In genomic region chr6:134820411-134820810, GRCm38 (mm10) we compare ENCODE assay signal across 20 mouse cellular contexts. TPM values are rescaled to one million over a fixed set of nuclear protein-coding genes. Genes with fewer than 3 reads are reported as not detected.
DNase-seq lines count a peak whose midpoint lies in the region; ATAC-seq and TF ChIP-seq lines count a peak whose summit lies in the region.
"Had no signal": no experiment of that assay in that cellular context is flagged by ENCODE, and none has a peak within 500 bp of the region (broad histone marks: within the 10 kb centered on the region; RNA-seq: fewer than 3 reads in every experiment).

No protein-coding gene starts in this region.

- ATAC-seq in lung, embryonic 16.5 days (ENCODE audit: low read depth): peak; percentile 34; the same call in 1 of the 2 replicates
- ATAC-seq: forebrain, embryonic 16.5 days; hindbrain, postnatal 0 days had no signal

- no peak overlapping the region for H3K27ac ChIP-seq in lung, embryonic 16.5 days (ENCODE audit: low read length)
- H3K27ac ChIP-seq: embryonic facial prominence, embryonic 12.5 days; forebrain, embryonic 12.5 days; hindbrain, embryonic 13.5 days; hindbrain, postnatal 0 days had no signal

- H3K4me2 ChIP-seq in lung, embryonic 16.5 days (ENCODE audit: low read depth, low read length): no peak overlapping the region
- no peak overlapping the region for H3K4me2 ChIP-seq in myocyte (ENCODE audit: low read depth)
- H3K4me2 ChIP-seq: embryonic facial prominence, embryonic 12.5 days; forebrain, embryonic 12.5 days; heart, embryonic 12.5 days; hindbrain, embryonic 13.5 days had no signal

- 27% methylated on average over 6 of the region's 6 CpGs for WGBS in lung, embryonic 16.5 days
- WGBS in lung, adult 2 months: 43% methylated on average over 6 of the region's 6 CpGs

- no peak for TF ChIP-seq POLR2A in lung, adult 2 months (IDR thresholded peaks at IDR 0.05; ENCODE audit: borderline replicate concordance, extremely low read depth, low read depth, low read length)
- TF ChIP-seq POLR2A in myocyte (IDR thresholded peaks at IDR 0.05; ENCODE audit: insufficient read length, low read depth): no peak

- H3K79me2 ChIP-seq in myocyte (ENCODE audit: control insufficient read depth, insufficient read depth): no peaks in the 10 kb centered on the region

- no peak overlapping the region for H3K4me3 ChIP-seq in lung, embryonic 16.5 days (ENCODE audit: low read length)
- no peak overlapping the region for H3K4me3 ChIP-seq in lung, adult 2 months (replicated peaks; ENCODE audit: extremely low read depth, low read depth, low read length)
- no peak overlapping the region for H3K4me3 ChIP-seq in myocyte
- H3K4me3 ChIP-seq: embryonic facial prominence, embryonic 12.5 days; forebrain, embryonic 12.5 days; heart, embryonic 12.5 days; hindbrain, embryonic 13.5 days had no signal

- no peaks in the 10 kb centered on the region for H3K36me3 ChIP-seq in lung, embryonic 16.5 days (ENCODE audit: control insufficient read depth, insufficient read depth, low read length)
- H3K36me3 ChIP-seq in myocyte (ENCODE audit: control insufficient read depth, insufficient read depth): no peaks in the 10 kb centered on the region
- H3K36me3 ChIP-seq: embryonic facial prominence, embryonic 12.5 days; forebrain, embryonic 12.5 days; heart, embryonic 12.5 days; hindbrain, embryonic 13.5 days had no signal

- intact Hi-C loops in heart, postnatal 36 days (cut with DNase I): no loop called here

- no peaks in the 10 kb centered on the region for H3K27me3 ChIP-seq in lung, embryonic 16.5 days (ENCODE audit: control insufficient read depth, insufficient read depth, low read depth, low read length)
- no peaks in the 10 kb centered on the region for H3K27me3 ChIP-seq in myocyte (ENCODE audit: control insufficient read depth, insufficient read depth, insufficient read length)
- H3K27me3 ChIP-seq: embryonic facial prominence, embryonic 12.5 days; heart, embryonic 12.5 days; hindbrain, embryonic 13.5 days had no signal

- no peaks in the 10 kb centered on the region for H3K4me1 ChIP-seq in lung, embryonic 16.5 days (replicated peaks; ENCODE audit: control insufficient read depth, insufficient read depth, low read length)
- H3K4me1 ChIP-seq in lung, adult 2 months (ENCODE audit: control insufficient read depth, insufficient read depth, low read length): no peaks in the 10 kb centered on the region
- H3K4me1 ChIP-seq: embryonic facial prominence, embryonic 12.5 days; forebrain, embryonic 12.5 days; hindbrain, embryonic 13.5 days had no signal

- no peak overlapping the region for H3ac ChIP-seq in myocyte (ENCODE audit: control insufficient read depth, insufficient read length)

- peak; percentile 84 for DNase-seq in heart, adult 11 months
- no peak for DNase-seq in heart, postnatal 36 days
- DNase-seq in lung, adult 2 months: no peak
- DNase-seq in NIH3T3 (ENCODE audit: low read depth): peak; percentile 43
- DNase-seq in thymus, postnatal 4 days: no peak
- no peak for DNase-seq in right cerebral cortex, postnatal 25 days
- DNase-seq: adrenal gland, adult 8-10 months; adrenal gland, postnatal 36 days; cerebellum, adult 8-10 months; cerebellum, postnatal 14 days; embryo, embryonic 11 days; gastrocnemius, postnatal 14 days had no signal

- H3K9me3 ChIP-seq in lung, embryonic 16.5 days (ENCODE audit: control insufficient read depth, low read length): no peaks in the 10 kb centered on the region
- H3K9me3 ChIP-seq: embryonic facial prominence, embryonic 12.5 days; forebrain, embryonic 12.5 days; heart, embryonic 12.5 days; hindbrain, embryonic 13.5 days had no signal

- no peak overlapping the region for H3K9ac ChIP-seq in lung, embryonic 16.5 days (ENCODE audit: low read length)
- H3K9ac ChIP-seq: embryonic facial prominence, embryonic 12.5 days; forebrain, embryonic 12.5 days; heart, embryonic 12.5 days; hindbrain, embryonic 13.5 days had no signal

- TF ChIP-seq CTCF in lung, adult 2 months (IDR thresholded peaks at IDR 0.05; ENCODE audit: insufficient read depth, low read length): no peak

TF ChIP-seq in myocyte, 11 proteins besides CTCF, POLR2A, EP300 and RAD21:
- TF ChIP-seq SRF (IDR thresholded peaks at IDR 0.05; ENCODE audit: control insufficient read depth, insufficient read length, low read depth): peak; percentile 37
- no peak for TF ChIP-seq REST (IDR thresholded peaks at IDR 0.05; ENCODE audit: insufficient read depth, insufficient read length)
- peak in 2 of 3 experiments; percentile 28 to 75 for TF ChIP-seq MYOD1 (IDR thresholded peaks at IDR 0.05; ENCODE audit: control insufficient read depth in 1 of 3, insufficient read length in 2 of 3, low read depth in 2 of 3)
- no peak for TF ChIP-seq POLR2AphosphoS2 (IDR thresholded peaks at IDR 0.05; ENCODE audit: insufficient read length, low read depth)
- TF ChIP-seq TCF12 (IDR thresholded peaks at IDR 0.05; ENCODE audit: insufficient read depth, poor library complexity, severe bottlenecking): peak; percentile 13
- no peak for TF ChIP-seq E2F4 (IDR thresholded peaks at IDR 0.05; ENCODE audit: insufficient read depth)
- TF ChIP-seq CEBPB (IDR thresholded peaks at IDR 0.05; ENCODE audit: insufficient read depth, poor library complexity, severe bottlenecking): no peak
- TF ChIP-seq MAX (IDR thresholded peaks at IDR 0.05; ENCODE audit: low read depth): no peak
- TF ChIP-seq MYOG (IDR thresholded peaks at IDR 0.05; ENCODE audit: control insufficient read depth in 1 of 3, insufficient read depth in 1 of 3, insufficient read length in 2 of 3, low read depth in 2 of 3): peak in 2 of 3 experiments; percentile 61 to 86
TF ChIP-seq in myocyte: peak in this region for 4.

RNA-seq across cellular contexts. Expression of gene Crebl2, which starts 9.5 kb away (rescaled TPM):
- 10 to 100 TPM; 13.0 to 14.1 TPM for total RNA-seq in heart, postnatal 36 days (2021)
- polyA plus RNA-seq in lung, embryonic 16.5 days (2015; fragmentation: Nextera tagmentation; extraction: Ambion mirVana): 3.0 and 3.5 TPM in 2 replicates
- 15.9 and 25.1 TPM in 2 replicates for polyA plus RNA-seq in lung, adult 2 months (2012; rRNA removed)
- polyA plus RNA-seq in myocyte (2012; fragmentation: generic; extraction: Trizol): 1.5 TPM

RNA-seq across cellular contexts. Expression of gene Dusp16, which starts 28.0 kb away (rescaled TPM):
- total RNA-seq in heart, postnatal 36 days (2021): 10 to 100 TPM; 22.2 to 25.6 TPM
- 9.7 and 10.9 TPM in 2 replicates for polyA plus RNA-seq in lung, embryonic 16.5 days (2015; fragmentation: Nextera tagmentation; extraction: Ambion mirVana)
- polyA plus RNA-seq in lung, adult 2 months (2012; rRNA removed): 19.5 and 21.1 TPM in 2 replicates
- polyA plus RNA-seq in myocyte (2012; fragmentation: generic; extraction: Trizol): 4.8 TPM

Comparison
In these comparisons a context has a peak if more than half of its experiments do, and no peak if none do; other contexts are left out.
1. DNase-seq: peak in heart, adult 11 months (single experiment) and NIH3T3 (single experiment); none in heart, postnatal 36 days (0 of 2), lung, adult 2 months (single experiment), thymus, postnatal 4 days (single experiment) and right cerebral cortex, postnatal 25 days (single experiment).